Mouse (Mus musculus): Measurements from ENCODE around the gene Ppp1r15b.

The Ppp1r15b gene

GRCm38 (mm10) chr1:133162046-133162445 is 31.1 kb downstream of the Ppp1r15b start:
- no peak for DNase-seq (ENCODE audit: low read depth)

DNA sequence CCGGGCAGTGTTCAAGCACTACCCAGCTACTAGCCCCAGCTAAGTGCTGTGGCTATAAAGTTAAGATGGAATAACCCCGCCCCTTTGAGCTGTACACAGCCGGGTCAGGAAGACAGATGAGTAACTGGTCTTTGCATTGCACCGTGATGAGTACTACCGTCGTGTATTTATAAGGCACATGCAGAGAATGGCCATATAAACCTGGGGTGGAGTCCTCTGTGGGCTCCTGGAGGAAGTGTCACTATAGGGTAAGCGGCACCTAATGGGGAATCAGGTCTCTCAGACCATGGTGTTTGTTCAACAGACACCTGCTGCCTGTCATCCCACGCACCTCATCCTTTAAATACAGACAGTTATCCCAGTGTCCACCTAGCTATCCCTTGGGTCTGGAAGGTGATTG is 32.0 kb downstream of the Ppp1r15b start:
- no peak for DNase-seq (ENCODE audit: low read depth)

- DNase-seq (ENCODE audit: low read depth), result peak; percentile 40
Measured at GRCm38 (mm10) chr1:133163820-133164431, 33.0 kb downstream of the Ppp1r15b start, which contains the start of gene Plekha6. Gene Plekha6 (plus strand): TSS chr1:133164210.

DNA sequence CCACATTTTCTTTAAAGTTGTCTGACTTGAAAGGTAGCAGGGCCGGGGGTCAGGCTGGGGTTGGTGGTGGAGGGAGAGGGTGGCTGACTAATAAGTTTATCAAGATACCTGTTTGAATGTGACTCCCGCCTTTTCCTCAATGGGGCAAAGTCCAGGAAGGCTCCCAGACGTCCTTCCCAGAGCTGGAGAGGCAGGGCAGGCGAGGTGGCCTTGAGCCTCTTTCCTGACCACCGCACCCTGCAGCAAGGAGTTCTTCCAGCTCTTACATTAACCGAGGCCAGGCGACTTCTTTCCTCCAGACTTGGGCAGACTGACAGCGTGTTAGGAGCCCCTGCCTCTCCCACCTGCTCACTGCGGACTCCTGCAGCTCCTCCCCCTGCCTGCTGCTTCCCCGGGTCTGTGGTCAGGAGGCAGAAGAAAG is 33.7 kb downstream of the Ppp1r15b start:
- DNase-seq (ENCODE audit: low read depth), result no peak

GRCm38 (mm10) chr1:133165111-133165510 is 34.2 kb downstream of the Ppp1r15b start:
- peak; percentile 26 for DNase-seq (ENCODE audit: low read depth)

- DNase-seq (ENCODE audit: low read depth), result no peak
Measured at GRCm38 (mm10) chr1:133168318-133169060, 37.5 kb downstream of the Ppp1r15b start.

- DNase-seq (ENCODE audit: low read depth), result no peak
Measured at GRCm38 (mm10) chr1:133170196-133170595, 39.3 kb downstream of the Ppp1r15b start.

DNA sequence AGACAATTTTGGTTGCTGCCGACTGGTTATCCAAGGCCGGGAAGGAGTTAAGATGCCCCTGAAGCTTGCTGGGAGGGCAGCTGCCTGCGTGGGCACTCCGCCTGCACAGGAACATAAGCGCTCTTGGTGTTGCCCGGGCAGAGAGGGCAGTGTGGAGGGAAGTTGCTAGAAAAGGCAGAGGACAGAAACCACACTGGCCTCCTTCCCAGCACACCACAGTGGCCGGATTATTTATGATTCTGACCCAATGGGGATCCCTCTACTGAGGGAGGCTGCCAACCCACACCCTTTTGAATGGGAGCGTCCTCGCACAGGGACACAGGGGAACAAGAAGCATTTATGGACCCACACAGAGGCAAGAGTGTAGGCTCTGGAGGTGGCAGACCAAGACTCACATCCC is 40.4 kb downstream of the Ppp1r15b start:
- no peak for DNase-seq (ENCODE audit: low read depth)

DNA sequence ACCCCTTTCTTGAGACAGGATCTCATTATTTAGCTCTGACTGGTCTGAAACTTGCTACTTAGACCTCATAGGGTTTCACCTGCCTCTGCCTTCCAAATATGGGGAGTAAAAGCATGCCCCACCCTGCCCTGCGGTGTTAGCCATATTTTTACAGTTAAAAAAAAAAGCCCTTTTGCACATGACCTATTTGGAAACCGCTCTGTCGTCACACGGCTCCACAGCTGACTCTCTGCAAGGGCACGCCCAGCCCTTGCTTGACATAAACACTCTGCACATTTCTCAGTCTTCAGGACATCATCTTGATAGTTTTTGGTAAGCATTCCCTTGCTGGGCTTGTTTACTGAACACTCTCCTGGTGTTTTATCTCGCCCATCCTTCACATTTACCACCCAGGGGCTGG is 44.2 kb downstream of the Ppp1r15b start:
- DNase-seq (ENCODE audit: low read depth), result peak; percentile 76

DNA sequence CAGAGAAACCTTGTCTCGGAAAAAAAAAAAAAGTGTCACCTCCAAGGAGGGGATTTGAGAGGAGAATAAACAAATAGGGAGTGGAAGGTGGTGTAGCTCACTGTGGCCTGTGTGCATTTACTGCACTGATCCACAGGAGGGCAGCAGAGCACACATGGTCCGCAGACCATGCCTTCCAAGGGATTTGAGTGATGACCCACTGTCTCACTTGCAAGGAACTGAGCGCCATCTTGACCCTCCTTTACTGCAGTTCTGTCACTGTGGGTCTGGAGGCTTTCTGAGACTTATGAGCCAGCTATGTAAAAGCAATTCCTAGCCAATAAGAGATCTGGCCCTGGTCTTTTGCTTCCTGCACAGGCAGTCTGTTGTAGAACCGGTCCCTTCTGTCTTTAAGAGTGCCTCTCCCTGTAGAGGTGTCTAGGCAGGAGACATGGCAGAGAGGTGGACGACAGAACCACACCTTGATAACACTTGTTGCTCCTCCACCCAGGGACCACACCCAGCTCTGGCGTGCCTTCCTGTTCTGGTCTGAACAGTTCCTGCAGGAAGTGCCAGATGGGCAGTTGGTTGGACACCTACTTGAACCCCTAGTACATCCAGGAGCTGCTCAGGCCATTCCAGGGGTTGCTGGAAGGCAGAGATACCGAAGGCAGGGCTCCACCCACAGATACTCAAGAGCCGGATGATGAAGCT is 46.7 kb downstream of the Ppp1r15b start:
- peak; percentile 76 for DNase-seq (ENCODE audit: low read depth)

DNA sequence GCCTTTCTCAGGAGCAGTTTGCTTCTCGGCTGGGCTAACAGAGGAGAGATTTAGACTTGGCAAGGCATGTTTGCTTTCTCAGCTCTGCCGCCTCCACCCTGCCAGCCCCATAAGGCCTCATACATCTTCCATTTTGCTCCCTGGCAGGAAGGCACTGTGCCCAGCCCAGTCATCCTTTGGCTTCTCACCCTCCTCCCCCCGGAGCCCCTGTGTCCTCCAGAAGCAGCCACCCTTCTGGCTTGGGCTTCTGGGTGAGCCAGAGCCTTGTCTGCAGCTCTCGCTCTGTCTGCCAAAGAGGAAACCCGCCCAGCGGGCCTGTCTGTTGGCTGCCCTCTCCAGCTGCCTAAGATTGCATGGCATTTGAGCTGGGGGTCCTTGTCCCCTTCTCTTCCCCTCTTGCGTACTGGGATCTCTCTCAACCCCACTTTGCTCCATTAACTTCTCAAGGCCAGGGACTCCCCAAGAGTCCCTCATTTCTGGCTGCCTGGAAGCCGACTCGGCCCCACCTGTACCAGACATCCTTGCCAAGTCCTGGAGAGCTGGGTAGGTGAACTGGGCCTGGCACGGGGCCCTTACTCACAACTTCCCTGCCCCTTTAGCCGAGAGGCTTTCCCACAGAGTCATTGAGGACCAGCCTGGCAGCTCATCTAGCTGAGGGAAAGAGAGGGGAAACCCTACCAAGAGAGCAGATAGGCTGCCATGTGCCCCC is 47.9 kb downstream of the Ppp1r15b start:
- no peak for DNase-seq (ENCODE audit: low read depth)

DNA sequence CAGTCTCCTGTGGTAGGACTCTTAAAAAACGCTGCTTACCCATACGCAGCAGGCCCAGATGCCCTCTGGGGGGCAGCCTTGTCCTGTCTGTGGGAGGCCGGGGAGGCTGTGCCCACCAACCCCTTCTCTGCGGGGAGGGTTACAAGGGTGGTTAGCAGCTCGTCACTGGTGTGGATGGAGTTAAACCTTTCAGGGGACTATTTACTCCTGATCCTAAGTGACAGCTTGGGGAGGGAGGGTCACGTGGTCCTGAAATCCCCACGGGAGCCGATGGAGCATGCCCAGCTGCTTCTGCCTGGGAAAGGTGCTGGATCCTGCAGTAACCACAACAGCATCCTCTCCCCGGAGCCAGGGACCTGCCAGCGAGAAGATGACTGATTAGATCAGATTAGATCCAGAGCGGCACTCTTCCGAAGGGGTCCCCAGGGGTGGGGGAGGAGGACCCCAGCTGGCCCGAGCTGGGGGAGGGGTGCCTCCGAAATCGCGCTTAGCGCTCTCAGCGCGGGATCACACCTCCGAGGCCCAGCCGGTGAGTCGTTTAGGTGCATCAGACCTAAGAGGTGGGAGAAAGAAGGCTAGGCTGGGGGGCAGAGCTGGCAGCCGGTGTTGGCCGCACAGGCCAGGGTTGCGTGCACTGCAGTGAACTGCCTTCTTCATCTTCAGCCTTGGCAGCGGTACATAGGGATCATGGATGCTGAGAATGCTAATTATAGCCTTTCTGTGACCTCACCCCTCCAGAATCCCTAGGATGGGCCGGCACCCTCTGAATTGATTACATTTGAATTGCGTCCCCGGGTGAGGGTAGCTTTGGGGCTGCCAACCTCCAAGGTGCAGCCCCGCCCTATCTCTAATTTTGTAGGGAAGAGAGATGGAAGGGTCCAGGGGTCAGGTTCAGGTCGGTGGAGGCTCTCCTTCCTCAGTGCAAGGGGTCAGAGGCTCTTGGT is 50.4 kb downstream of the Ppp1r15b start:
- peak; percentile 48 for DNase-seq (ENCODE audit: low read depth)

GRCm38 (mm10) chr1:133182016-133182705 is 51.2 kb downstream of the Ppp1r15b start:
- DNase-seq (ENCODE audit: low read depth), result no peak

DNA sequence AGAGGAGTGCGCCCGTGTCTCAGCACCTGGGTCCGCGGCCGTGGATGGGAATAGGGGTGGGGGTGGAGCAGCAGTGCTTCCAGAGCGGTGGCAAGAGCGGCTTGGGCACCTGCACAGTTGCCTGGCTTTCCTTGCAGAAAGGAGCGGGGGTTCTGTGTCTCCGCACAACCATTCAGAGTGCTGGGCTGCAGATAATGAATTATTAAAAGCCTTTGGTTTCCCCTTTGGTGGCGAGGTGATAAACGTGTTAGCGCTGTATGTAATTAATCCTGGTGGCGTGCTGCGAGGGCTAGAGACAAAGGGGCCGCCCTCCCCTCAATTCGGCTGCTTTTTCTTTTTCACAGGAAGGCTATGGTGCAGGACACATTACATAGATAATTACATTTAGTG is 51.8 kb downstream of the Ppp1r15b start:
- no peak for DNase-seq (ENCODE audit: low read depth)

DNA sequence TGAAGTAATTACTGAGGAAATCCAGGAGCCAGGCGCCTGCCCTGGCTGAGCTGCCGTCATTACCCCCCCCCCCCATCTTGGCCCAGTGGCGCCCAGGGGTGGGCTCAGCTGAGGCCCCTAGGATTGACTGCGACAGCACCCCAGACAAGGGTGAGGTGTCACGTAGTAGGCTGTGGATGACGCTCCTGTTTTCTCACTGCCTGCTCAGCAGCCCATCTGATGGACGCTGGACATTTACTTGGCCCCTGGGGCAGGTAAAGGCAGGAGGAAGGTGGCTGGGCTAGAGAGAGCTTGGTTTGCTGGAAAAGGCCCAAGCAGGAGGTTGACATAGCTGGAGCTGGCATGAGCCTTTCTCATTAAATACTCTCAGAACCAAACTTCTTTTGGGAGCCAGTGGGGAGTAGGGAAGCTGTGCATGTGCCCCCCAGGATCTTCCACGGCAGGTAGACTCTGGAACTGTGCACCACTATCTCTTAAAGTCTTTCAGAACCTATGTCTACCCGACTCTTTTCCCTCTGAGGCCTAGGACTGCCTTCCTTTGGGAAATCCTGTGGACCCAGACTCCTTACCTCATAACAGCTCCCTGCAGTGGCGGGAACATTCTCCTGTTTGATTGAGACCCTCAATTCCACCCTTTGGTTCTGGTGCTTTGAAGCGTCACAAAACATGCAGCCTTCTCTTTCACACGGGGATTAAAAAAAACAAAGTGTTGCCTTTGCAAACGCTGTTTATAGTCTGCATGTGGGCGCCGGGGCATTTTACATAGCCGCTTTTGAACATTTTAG is 52.4 kb downstream of the Ppp1r15b start:
- DNase-seq (ENCODE audit: low read depth), result no peak

DNA sequence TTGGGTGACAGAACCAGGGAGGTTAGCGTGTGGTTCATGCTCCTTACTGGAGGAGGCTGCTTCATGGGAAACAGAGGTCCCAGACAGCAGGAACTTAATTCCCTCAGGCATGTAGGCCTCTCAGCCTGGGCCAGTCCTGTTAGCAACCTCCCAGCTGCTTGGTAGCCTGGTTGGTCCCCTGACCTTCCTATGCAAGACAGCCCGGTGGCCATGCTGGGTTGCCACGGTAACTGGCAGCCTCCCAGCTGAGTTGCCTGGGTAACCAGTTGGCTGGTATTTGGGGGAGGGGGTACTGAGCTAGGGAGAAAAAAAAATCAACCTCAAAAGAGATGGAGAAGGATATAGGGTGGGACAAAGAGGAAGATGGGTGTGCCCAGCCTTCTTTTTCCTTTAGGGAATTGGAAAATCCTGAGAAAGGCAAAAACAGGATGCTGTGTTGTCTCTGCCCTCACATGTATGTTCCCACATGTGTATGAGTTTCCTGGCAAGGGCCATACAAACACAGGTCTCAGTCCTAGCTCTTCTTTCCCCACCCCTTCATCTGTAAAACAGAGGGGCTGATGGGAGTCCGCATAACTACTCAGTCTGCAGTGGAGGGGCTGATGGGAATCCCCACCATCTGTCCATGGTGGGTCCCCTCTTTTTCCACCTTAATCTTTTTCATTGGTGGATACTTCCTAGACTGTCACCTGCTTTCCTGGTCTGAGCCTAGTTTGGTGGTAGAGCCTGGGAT is 57.2 kb downstream of the Ppp1r15b start:
- no peak for DNase-seq (ENCODE audit: low read depth)

DNA sequence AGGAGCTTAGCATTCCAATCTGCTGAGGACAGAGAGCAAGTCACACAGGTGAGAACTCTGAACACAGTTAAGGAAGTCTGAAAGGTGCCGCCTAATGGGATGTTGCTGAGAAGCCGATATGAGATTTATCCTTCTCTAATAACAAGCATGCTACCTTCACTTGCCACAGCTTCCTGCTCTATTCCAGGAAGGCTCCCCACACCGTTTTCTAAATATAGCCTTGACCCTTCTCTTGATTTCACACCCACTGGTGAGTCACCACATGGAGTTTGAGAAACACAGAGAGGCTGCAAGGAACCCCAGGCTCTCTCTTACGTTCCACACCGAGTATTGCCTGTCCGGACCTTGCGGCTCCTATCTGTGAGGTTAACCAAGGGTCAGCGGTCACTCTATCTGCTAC is 57.8 kb downstream of the Ppp1r15b start:
- DNase-seq (ENCODE audit: low read depth), result no peak

Data from induced T-regulatory cell, adult 2 months (primary cell).